Mouse (Mus musculus): Measurements from ENCODE around the gene Brdt.
"Not testable (repeated sequence)": the region's sequence is repeated elsewhere in the genome, so short reads cannot be mapped to it uniquely, and the experiment has no call there.

Brdt gene

GRCm38 (mm10) chr5:107340404-107340803, 9.4 kb downstream of the Brdt start:
- no peak for DNase-seq (ENCODE audit: low spot score)

- no peak for DNase-seq (ENCODE audit: low spot score)
Observed at GRCm38 (mm10) chr5:107342891-107343290, 11.9 kb downstream of the Brdt start.

DNA sequence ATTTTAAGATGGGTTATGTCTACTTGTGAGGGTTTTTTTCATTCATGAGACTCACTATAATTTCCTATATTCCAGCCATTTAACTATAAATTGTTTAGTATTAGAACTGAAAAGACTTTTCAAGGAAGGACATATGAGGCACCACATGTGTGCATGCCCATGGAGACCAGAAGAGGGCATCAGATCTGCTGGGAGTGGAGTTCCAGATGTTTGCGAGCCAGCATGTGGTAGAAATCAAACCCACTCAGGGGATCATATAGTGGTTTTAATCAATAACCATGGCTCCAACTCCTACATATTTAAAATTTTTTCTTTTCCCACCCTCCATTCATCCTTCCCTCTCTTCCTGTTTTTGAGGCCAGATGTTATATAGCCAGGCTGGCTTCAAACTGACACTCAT, 15.3 kb downstream of the Brdt start:
- DNase-seq (ENCODE audit: low spot score): no peak

GRCm38 (mm10) chr5:107352566-107352965, 21.6 kb downstream of the Brdt start:
- DNase-seq (ENCODE audit: low spot score): no peak

GRCm38 (mm10) chr5:107353981-107354380, 23.0 kb downstream of the Brdt start:
- no peak for DNase-seq (ENCODE audit: low spot score)

GRCm38 (mm10) chr5:107355801-107356200, 24.8 kb downstream of the Brdt start:
- no peak for DNase-seq (ENCODE audit: low spot score)

GRCm38 (mm10) chr5:107357723-107358122, 26.8 kb downstream of the Brdt start:
- DNase-seq (ENCODE audit: low spot score): no peak

- DNase-seq (ENCODE audit: low spot score): peak; percentile 77
Observed at GRCm38 (mm10) chr5:107359395-107360053, 28.6 kb downstream of the Brdt start.

- DNase-seq (ENCODE audit: low spot score): no peak
Observed at GRCm38 (mm10) chr5:107360054-107360730, 29.2 kb downstream of the Brdt start.

DNA sequence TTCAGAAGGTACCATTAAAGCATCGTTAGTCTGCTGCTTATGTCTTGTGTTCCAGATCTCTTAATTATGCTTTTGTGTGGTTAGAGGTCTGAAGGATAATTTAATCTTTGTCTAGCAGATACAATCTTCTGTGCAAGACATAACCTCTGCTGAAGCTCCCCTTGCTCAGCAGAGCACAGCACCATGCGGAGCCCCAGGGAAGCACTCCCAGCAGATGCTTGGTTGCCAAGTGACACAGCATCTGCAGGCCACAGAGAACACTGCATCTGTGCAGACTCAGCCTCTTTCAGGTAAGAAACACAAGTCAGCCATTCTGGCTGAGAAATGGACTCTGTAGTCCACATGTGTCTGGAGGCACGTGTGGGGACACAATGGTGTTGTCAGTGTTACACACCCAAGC, 39.1 kb downstream of the Brdt start:
- DNase-seq (ENCODE audit: low spot score): no peak

DNA sequence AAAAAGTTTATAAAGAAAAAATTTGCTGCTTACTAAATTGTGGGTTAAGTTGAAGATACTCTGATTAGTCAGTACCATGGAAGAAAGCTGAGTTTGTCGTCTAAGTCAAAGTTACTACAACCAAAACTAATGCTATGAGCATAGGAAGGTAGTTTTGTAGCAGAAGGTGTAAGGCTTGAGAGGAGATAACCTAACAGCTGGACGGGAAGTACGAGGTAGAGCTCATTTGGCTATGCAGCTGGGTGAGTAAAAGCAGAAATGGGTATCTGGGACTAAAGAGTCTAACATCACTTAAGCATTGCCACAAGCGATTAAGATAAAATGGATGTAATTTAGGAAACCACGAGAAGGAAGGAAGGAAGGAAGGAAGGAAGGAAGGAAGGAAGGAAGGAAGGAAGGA, 40.4 kb downstream of the Brdt start:
- no peak for DNase-seq (ENCODE audit: low spot score)

- DNase-seq (ENCODE audit: low spot score): no peak
Observed at GRCm38 (mm10) chr5:107373256-107373655, 42.3 kb downstream of the Brdt start.

DNA sequence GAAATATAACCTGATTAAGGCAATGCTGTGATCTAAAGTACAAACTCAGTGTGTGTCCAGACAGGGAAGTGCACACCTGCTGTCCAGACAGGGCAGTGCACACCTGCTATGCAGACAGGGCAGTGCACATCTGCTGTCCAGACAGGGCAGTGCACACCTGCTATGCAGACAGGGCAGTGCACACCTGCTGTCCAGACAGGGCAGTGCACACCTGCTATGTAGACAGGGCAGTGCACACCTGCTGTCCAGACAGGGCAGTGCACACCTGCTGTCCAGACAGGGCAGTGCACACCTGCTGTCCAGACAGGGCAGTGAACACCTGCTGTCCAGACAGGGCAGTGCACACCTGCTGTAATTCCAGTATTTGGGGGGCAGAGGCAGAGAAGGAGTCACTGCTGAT, 55.5 kb downstream of the Brdt start:
- DNase-seq (ENCODE audit: low spot score): not testable (repeated sequence)

DNA sequence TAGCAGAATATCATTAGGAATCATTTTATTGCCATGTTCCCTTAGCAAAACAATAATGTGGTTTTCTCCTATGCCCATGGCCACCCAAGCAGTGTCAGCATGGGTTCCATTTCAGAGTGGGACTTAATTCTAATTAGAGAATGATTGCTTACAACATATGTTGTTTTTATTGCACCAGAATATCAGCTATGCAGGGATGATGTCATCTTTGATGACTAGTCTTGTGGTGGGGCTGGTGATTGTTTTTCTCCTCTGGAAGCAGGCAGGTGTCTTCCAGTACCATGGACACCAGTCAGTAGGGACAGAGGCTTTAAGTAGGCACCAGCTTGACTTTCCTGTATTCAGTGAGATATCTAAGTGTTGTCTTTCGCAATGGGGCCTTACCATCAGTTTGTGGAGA, 56.8 kb downstream of the Brdt start:
- DNase-seq (ENCODE audit: low spot score): no peak

GRCm38 (mm10) chr5:107389373-107389772, 58.4 kb downstream of the Brdt start:
- DNase-seq (ENCODE audit: low spot score): no peak

DNA sequence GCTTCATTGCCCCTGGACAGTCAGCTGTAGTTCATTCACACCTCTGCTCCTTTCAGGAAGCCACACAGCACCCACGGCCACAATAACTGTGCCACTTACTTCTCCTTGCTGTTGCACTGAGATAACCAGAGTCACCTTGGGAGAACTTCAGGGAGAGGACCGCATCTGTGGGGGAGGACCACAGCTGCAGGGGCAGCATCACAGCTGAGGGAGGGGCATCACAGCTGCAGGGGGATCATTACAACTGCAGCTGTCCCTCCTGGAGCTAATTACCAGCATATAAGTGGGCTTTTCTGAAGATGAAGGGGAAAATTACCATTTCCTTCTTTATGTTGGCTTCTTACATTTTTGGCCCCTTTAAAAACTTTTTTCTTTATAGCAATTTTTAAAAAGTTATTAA, 63.5 kb downstream of the Brdt start:
- no peak for DNase-seq (ENCODE audit: low spot score)

- no peak for DNase-seq (ENCODE audit: low spot score)
Observed at GRCm38 (mm10) chr5:107402436-107402835, 71.5 kb downstream of the Brdt start, which contains the start of gene Ephx4. Gene Ephx4, plus strand, starts transcription at chr5:107402736.

DNA sequence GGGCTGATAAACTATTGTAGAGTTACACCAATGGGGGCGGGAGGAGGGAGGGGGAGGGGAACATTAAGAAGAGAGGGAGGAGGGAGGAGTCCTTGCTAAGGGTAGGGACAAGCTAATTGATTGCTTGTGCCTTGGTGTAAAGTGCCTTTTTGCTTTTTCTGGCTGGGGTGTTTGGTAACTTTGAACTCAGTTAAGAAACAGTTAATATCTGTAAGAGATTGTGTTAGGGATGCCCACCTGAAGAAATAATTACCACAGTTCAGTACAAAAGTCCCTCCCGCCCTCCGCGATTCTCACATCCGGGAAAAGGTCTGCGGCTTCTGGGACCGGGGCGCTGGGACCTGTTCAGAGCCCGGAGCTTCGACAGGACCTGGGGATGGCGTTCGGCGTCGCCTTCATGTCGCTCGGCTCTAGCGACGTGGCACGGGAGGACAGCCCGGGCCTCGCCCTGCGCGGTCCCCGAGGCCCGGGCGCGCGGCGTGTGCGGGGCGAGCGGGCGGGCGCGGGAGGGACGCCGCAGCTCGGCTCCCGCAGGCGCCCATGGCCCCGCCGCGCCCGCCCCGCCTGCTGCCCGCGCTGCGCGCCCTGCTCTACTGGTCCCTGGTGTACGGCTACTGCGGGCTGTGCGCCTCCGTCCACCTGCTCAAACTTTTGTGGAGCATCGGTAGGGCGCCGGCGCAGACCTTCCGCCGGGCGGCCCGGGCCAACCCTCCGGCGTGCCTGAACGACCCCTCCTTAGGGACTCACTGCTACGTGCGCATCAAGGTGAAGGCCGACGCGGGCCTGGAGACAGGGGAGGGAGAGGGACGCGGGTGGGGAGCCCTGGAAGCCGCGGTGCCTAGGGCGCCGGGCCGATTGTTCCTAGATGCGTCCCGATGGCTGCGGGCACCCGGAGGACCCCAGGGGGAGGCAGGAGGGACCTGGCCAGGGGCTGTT, 72.3 kb downstream of the Brdt start:
- no peak for DNase-seq (ENCODE audit: low spot score)

- no peak for DNase-seq (ENCODE audit: low spot score)
Observed at GRCm38 (mm10) chr5:107403947-107404684, 73.2 kb downstream of the Brdt start.

DNA sequence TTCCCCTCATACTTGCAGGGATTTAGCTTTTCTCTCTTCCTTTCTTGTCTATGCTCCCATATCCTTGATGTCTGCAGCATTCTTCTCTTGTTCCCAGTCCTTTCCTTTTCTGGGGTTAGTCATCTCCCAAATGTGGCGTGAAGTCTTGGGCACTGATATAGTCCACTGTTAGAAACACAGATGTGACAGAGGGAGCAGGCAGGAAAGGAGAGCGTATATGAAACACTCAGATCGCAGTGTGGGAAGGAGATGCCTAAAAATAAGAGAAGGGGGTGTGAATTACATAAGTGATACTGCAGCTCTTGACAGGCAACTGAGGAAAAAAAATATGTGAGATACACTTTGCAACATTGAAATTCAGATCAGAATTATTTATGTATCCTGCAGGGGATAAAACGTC, 74.4 kb downstream of the Brdt start:
- no peak for DNase-seq (ENCODE audit: low spot score)

- DNase-seq (ENCODE audit: low spot score): no peak
Observed at GRCm38 (mm10) chr5:107410305-107410704, 79.3 kb downstream of the Brdt start.

DNA sequence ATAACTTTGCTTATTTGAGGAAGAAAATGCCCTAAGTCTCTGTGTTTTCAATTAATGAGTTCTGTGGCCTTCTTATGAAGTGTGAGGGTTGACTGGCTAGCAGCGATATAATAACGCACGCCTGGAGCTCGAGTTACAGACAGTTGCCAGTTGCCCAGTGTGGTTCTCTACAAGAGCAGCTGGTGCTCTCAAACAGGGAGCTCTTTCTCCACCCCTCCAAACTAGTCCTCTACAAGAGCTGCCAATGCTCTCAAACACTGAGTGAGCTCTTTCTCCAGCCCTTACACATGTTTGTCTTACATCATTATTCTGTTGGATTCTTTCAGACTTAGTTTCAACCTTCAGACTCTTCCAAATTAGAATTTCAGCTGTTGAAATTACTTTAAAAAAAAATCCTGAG, 80.4 kb downstream of the Brdt start:
- no peak for DNase-seq (ENCODE audit: low spot score)

Data from spleen, adult 12 weeks (tissue).